Mouse (Mus musculus): Measurements from ENCODE around the gene Gm28635.

The Gm28635 gene

GRCm38 (mm10) chr2:84585700-84586099, 92.1 kb downstream of the Gm28635 start:
- DNase-seq (ENCODE audit: low spot score in 2 of 2), result no peak

GRCm38 (mm10) chr2:84582286-84582685, 95.6 kb downstream of the Gm28635 start:
- no peak for DNase-seq (ENCODE audit: low spot score in 2 of 2)

- DNase-seq (ENCODE audit: low spot score in 2 of 2), result peak in 1 of 2 experiments; percentile 14
These were observed 96.6 kb downstream of the Gm28635 start for GRCm38 (mm10) chr2:84581208-84581607.

GRCm38 (mm10) chr2:84579311-84579710, 98.5 kb downstream of the Gm28635 start:
- no peak for DNase-seq (ENCODE audit: low spot score in 2 of 2)

- DNase-seq (ENCODE audit: low spot score in 2 of 2), result no peak
These were observed 103.7 kb downstream of the Gm28635 start for GRCm38 (mm10) chr2:84574130-84574529.

- DNase-seq (ENCODE audit: low spot score in 2 of 2), result no peak
These were observed 120.8 kb downstream of the Gm28635 start for GRCm38 (mm10) chr2:84556888-84557514.
